Mouse (Mus musculus) intestine, postnatal 0 days (tissue): Measurements from ENCODE around the gene Sept9. TPM values are rescaled to one million over a fixed set of nuclear protein-coding genes. Genes with fewer than 3 reads are reported as not detected.
A peak's percentile ranks its signal among the peaks of the same experiment; 100 is the strongest.

Experiments
- ATAC-seq: fragments of 200-750 bp; cut with Nextera tagmentation; 2 replicates; pipeline ENCODE4 v1.8.0; 2017; ENCODE audit warnings: mild to moderate bottlenecking, moderate TSS enrichment, moderate library complexity
- H3K27ac ChIP-seq: fragments of 300-500 bp; sonication (generic); 2 replicates; pipeline ENCODE4 v1.5.1; 2014; ENCODE audit warnings: mild to moderate bottlenecking, low read depth, low read length, moderate library complexity
- H3K27me3 ChIP-seq: fragments of 300-500 bp; sonication (generic); replicated peaks from 2 replicates; pipeline ENCODE4 v1.6.1; 2014; ENCODE audit warnings: low read length, mixed read lengths; ENCODE audit not compliant: control insufficient read depth, insufficient read depth
- H3K36me3 ChIP-seq: fragments of 300-500 bp; sonication (generic); 2 replicates; pipeline ENCODE4 v1.6.1; 2014; ENCODE audit warnings: mild to moderate bottlenecking, moderate library complexity; ENCODE audit not compliant: control insufficient read depth, insufficient read depth
- H3K4me1 ChIP-seq: fragments of 300-500 bp; sonication (generic); replicated peaks from 2 replicates; pipeline ENCODE4 v1.6.1; 2014; ENCODE audit warnings: antibody characterized with exemption, low read length, mixed read lengths; ENCODE audit not compliant: control insufficient read depth, insufficient read depth
- H3K4me2 ChIP-seq: fragments of 300-500 bp; sonication (generic); replicated peaks from 2 replicates; pipeline ENCODE4 v1.6.1; 2014; ENCODE audit warnings: low read depth, mild to moderate bottlenecking, moderate library complexity
- H3K4me3 ChIP-seq: fragments of 300-500 bp; sonication (generic); 2 replicates; pipeline ENCODE4 v1.5.1; 2014; ENCODE audit warnings: low read depth, low read length
- H3K9ac ChIP-seq: fragments of 300-500 bp; sonication (generic); 2 replicates; pipeline ENCODE4 v1.6.1; 2014; ENCODE audit warnings: mild to moderate bottlenecking, low read depth, low read length
- H3K9me3 ChIP-seq: fragments of 300-500 bp; sonication (generic); 2 replicates; pipeline ENCODE4 v1.6.1; 2016; ENCODE audit warnings: mixed run types; ENCODE audit not compliant: control insufficient read depth
- CTCF ChIP-seq: sonication (generic); IDR thresholded peaks from 2 replicates; pipeline ENCODE4 v1.5.1; 2016; ENCODE audit warnings: low read depth, mild to moderate bottlenecking, control low read depth, antibody characterized with exemption, moderate library complexity
- WGBS: fragments of 180-500 bp; shearing (Covaris S2); extraction: QIAGEN DNeasy Blood & Tissue Kit; methylation state at CpG from one replicate; pipeline ENCODE4 v1.1.7; 2014; 5-methylcytosine and 5-hydroxymethylcytosine counted together
- polyA plus RNA-seq: library from polyadenylated mRNA; unstranded; fragments of >200 nt; fragmentation: Nextera tagmentation; extraction: Ambion mirVana; gene quantifications from 2 replicates; pipeline ENCODE4 v1.2.1, GENCODE M21; 2015

The Sept9 gene
- polyA plus RNA-seq, 1 experiment from 2014 or later = 74.5 TPM

GRCm38 (mm10) chr11:117275999-117276398, 76.5 kb downstream of the Sept9 start:
- 30% methylated on average over 6 of the region's 6 CpGs for WGBS
- no peak overlapping the region for H3K4me2 ChIP-seq
- no peaks in the 10 kb centered on the region for H3K27me3 ChIP-seq
- H3K4me3 ChIP-seq = no peak overlapping the region
- H3K9ac ChIP-seq = no peak overlapping the region
- no peaks in the 10 kb centered on the region; the same call in 1 of the 2 replicates for H3K36me3 ChIP-seq
- no peak for ATAC-seq
- peaks cover 14% of the 10 kb centered on the region; the same call in 1 of the 2 replicates for H3K4me1 ChIP-seq
- H3K27ac ChIP-seq = no peak overlapping the region; the same call in 1 of the 2 replicates
- no peaks in the 10 kb centered on the region for H3K9me3 ChIP-seq
- TF ChIP-seq CTCF = no peak

GRCm38 (mm10) chr11:117276946-117277345, 77.5 kb downstream of the Sept9 start:
- Histone ChIP-seq H3K36me3 (no peaks in the 10 kb centered on the region), H3K27ac (no peak overlapping the region), H3K27me3 (no peaks in the 10 kb centered on the region), H3K4me1 (peaks cover 14% of the 10 kb centered on the region; the same call in 1 of the 2 replicates), H3K9ac (no peak overlapping the region), H3K9me3 (no peaks in the 10 kb centered on the region), H3K4me3 (no peak overlapping the region), H3K4me2 (no peak overlapping the region)
- no peak for TF ChIP-seq CTCF
- WGBS = 68% methylated on average over 8 of the region's 8 CpGs
- ATAC-seq = no peak

- Histone ChIP-seq H3K36me3 (peaks cover 6% of the 10 kb centered on the region; the same call in 1 of the 2 replicates), H3K27ac (no peak overlapping the region), H3K9ac (no peak overlapping the region), H3K27me3 (no peaks in the 10 kb centered on the region), H3K4me3 (no peak overlapping the region), H3K9me3 (no peaks in the 10 kb centered on the region), H3K4me2 (no peak overlapping the region), H3K4me1 (peaks cover 14% of the 10 kb centered on the region; the same call in 1 of the 2 replicates)
- WGBS = 32% methylated on average over 1 of the region's 1 CpGs
- TF ChIP-seq CTCF = no peak
- no peak for ATAC-seq
Measured at GRCm38 (mm10) chr11:117278113-117278512, 78.7 kb downstream of the Sept9 start.

- H3K4me1 ChIP-seq = peaks cover 14% of the 10 kb centered on the region; the same call in 1 of the 2 replicates
- H3K36me3 ChIP-seq = peaks cover 6% of the 10 kb centered on the region; the same call in 1 of the 2 replicates
- no peak for TF ChIP-seq CTCF
- 59% methylated on average over 13 of the region's 13 CpGs for WGBS
- no peaks in the 10 kb centered on the region for H3K27me3 ChIP-seq
- ATAC-seq = no peak
- no peak overlapping the region for H3K4me2 ChIP-seq
- H3K9me3 ChIP-seq = no peaks in the 10 kb centered on the region
- H3K27ac ChIP-seq = no peak overlapping the region
- H3K9ac ChIP-seq = no peak overlapping the region
- no peak overlapping the region for H3K4me3 ChIP-seq
Measured at GRCm38 (mm10) chr11:117278514-117278913, 79.1 kb downstream of the Sept9 start.

GRCm38 (mm10) chr11:117279993-117280392, 80.5 kb downstream of the Sept9 start:
- Histone ChIP-seq H3K27me3 (no peaks in the 10 kb centered on the region), H3K4me1 (peaks cover 12% of the 10 kb centered on the region; the same call in 1 of the 2 replicates), H3K4me3 (no peak overlapping the region), H3K4me2 (no peak overlapping the region), H3K9me3 (no peaks in the 10 kb centered on the region), H3K27ac (peak overlapping the region; percentile 60), H3K9ac (no peak overlapping the region), H3K36me3 (peaks cover 6% of the 10 kb centered on the region; the same call in 1 of the 2 replicates)
- 50% methylated on average over 4 of the region's 4 CpGs for WGBS
- TF ChIP-seq CTCF = peak; percentile 30; the same call in 1 of the 2 replicates
- no peak for ATAC-seq

GRCm38 (mm10) chr11:117283048-117283888, 83.8 kb downstream of the Sept9 start:
- no peak overlapping the region for H3K27ac ChIP-seq
- H3K27me3 ChIP-seq = no peaks in the 10 kb centered on the region
- no peak for TF ChIP-seq CTCF
- no peak overlapping the region for H3K4me2 ChIP-seq
- H3K4me3 ChIP-seq = no peak overlapping the region
- H3K4me1 ChIP-seq = peaks cover 12% of the 10 kb centered on the region; the same call in 1 of the 2 replicates
- WGBS = 72% methylated on average over 11 of the region's 11 CpGs
- ATAC-seq = no peak
- H3K9ac ChIP-seq = no peak overlapping the region; the same call in 1 of the 2 replicates
- no peaks in the 10 kb centered on the region for H3K9me3 ChIP-seq
- peaks cover 6% of the 10 kb centered on the region; the same call in 1 of the 2 replicates for H3K36me3 ChIP-seq
